Mouse (Mus musculus): ENCODE data around the gene Vmn1r91.
"Not testable (repeated sequence)": the region's sequence is repeated elsewhere in the genome, so short reads cannot be mapped to it uniquely, and the experiment has no call there.

Gene Vmn1r91

DNA sequence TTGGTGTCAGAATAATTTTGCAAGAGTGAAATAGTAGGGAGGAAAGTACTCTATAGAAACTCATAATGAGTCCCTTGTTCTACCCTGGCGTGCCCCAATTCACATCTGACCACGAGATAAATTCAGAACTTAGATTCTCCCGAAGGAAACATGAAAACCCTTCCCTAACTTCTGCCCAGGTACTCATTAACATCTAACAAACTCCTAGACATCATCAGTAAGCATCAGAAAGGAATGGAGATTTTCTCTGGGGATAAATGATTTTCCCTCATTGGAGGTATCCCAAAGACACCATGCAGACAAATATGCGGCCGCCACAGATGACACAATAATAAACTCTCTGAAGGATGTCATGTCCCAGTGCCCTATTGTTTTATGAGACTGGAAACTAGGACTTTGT lies at the start of gene Vmn1r91:
Gene Vmn1r91, plus strand, starts transcription at position 301 of the 400 bp plus-strand sequence.
- not testable (repeated sequence) for DNase-seq

DNA sequence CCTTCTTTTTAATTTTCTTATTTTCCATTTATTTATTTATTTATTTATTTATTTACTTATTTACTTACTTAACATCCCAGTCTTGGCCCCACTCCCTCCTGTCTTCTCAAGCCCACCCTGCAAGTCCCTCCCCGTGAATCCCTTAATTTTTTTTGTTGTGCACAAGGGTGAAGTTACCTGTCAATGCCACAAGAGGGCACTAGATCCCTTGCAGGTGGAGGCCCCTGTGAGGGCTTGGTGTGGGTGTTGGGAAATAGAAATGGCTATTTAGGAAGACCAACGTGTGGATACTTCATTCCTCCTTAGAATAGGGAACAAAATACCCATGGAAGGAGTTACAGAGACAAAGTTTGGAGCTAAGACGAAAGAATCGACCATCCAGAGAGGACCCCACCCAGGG lies 35.4 kb upstream of the Vmn1r91 start:
- DNase-seq = not testable (repeated sequence)

DNA sequence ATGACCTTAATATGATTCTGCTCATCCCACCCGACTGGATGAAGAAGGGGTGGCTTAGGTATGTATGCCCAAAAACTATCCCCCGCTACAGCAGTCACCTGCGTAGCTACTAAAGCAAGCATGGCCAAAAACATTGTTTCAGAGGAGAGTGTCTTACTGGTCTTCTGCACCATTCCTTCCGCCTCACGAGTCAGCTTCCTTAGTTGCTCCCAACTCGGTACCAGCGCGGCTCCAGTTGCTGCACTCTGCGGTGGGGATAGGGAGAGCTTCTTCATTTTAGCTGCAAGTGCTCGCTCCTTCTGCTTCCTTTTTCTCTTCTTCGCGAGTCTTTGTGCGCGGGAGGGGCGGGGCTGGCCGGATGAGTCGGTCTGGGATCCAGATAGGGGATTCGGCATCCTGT lies 21.4 kb upstream of the Vmn1r91 start:
- not testable (repeated sequence) for DNase-seq

DNA sequence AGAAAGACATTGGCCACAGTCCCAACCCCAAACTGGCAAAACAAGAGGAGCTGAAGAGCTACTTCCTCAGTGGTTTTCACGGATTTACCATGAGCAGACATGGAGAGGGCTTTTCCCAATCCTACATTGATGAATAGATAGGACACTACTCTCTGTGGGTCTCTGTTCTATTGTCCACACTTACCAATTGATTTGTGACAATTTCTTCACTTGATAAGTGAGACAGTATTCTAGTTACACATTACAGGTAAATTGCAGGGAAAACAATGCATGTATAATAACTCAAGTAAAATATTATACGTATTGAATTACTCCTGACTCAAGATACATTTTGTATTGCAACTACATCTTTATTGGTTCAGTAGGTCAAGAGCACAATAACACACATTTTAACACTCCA lies 23.0 kb downstream of the Vmn1r91 start, which contains the start of gene Gm16442:
Gene Gm16442, minus strand, starts transcription at position 101 of the 400 bp plus-strand sequence.
- DNase-seq = not testable (repeated sequence)

DNA sequence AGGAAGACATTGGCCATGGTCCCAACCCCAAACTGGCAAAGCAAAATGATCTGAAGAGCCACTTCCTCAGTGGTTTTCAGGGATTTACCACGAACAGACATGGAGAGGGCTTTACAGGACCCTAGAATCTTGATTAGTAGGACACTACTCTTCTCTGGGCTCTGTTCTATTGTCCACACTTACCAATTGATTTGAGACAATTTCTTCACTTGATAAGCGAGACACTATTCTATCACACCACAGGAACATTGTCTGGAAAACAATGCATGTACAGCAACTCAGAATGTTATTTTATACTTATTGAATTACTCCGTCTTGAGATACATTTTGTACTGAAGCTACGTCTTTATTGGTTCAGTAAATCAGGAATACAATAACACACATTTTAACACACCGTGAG lies 39.5 kb downstream of the Vmn1r91 start, which contains the start of gene Vmn1r93:
Gene Vmn1r93, minus strand, starts transcription at position 101 of the 400 bp plus-strand sequence.
- DNase-seq = not testable (repeated sequence)
